Mouse (Mus musculus) cerebellum, adult 2 months (tissue): ENCODE results near the gene Robo4. TPM values are rescaled to one million over a fixed set of nuclear protein-coding genes. Genes with fewer than 3 reads are reported as not detected.

Source experiments
- DNase-seq, 2 experiments: peaks; one replicate each; pipeline ENCODE4 v3.0.0; 2021
- H3K27ac ChIP-seq: fragments of 200-500 bp; 2 replicates; pipeline ENCODE4 v1.5.1; 2012; ENCODE audit warnings: low read length, control low read depth, inconsistent platforms; ENCODE audit not compliant: insufficient read depth
- H3K27me3 ChIP-seq: fragments of 200-500 bp; 2 replicates; pipeline ENCODE4 v1.6.1; 2012; ENCODE audit warnings: inconsistent platforms, mild to moderate bottlenecking, low read length, moderate library complexity; ENCODE audit not compliant: control insufficient read depth, insufficient read depth
- H3K4me1 ChIP-seq: fragments of 200-500 bp; 2 replicates; pipeline ENCODE4 v1.6.1; 2011; ENCODE audit warnings: low read length; ENCODE audit not compliant: control insufficient read depth, insufficient read depth
- H3K4me3 ChIP-seq: fragments of 200-500 bp; replicated peaks from 2 replicates; pipeline ENCODE3; 2011; ENCODE audit warnings: mild to moderate bottlenecking, low read depth, low read length, control low read depth; ENCODE audit not compliant: insufficient read depth
- CTCF ChIP-seq: fragments of 200-500 bp; IDR thresholded peaks from 2 replicates; pipeline ENCODE4 v1.5.1; 2011; ENCODE audit warnings: low read depth, mild to moderate bottlenecking, control low read depth, low read length, moderate library complexity, borderline replicate concordance; ENCODE audit not compliant: insufficient read depth
- POLR2A ChIP-seq: fragments of 200-500 bp; IDR thresholded peaks from 2 replicates; pipeline ENCODE4 v1.6.1; 2011; ENCODE audit warnings: low read length, control low read depth, borderline replicate concordance; ENCODE audit not compliant: insufficient read depth
- WGBS: fragments of 180-500 bp; shearing (Covaris S2); methylation state at CpG from one replicate; pipeline ENCODE4 v1.1.7; 2018; 5-methylcytosine and 5-hydroxymethylcytosine counted together
- polyA plus RNA-seq: library from polyadenylated mRNA; depleted of rRNA; stranded (reverse); fragments of >200 nt; gene quantifications from 2 replicates; pipeline ENCODE4 v1.2.3, GENCODE M21; 2012

The Robo4 gene
- polyA plus RNA-seq, 1 experiment = 5.7 TPM

DNA sequence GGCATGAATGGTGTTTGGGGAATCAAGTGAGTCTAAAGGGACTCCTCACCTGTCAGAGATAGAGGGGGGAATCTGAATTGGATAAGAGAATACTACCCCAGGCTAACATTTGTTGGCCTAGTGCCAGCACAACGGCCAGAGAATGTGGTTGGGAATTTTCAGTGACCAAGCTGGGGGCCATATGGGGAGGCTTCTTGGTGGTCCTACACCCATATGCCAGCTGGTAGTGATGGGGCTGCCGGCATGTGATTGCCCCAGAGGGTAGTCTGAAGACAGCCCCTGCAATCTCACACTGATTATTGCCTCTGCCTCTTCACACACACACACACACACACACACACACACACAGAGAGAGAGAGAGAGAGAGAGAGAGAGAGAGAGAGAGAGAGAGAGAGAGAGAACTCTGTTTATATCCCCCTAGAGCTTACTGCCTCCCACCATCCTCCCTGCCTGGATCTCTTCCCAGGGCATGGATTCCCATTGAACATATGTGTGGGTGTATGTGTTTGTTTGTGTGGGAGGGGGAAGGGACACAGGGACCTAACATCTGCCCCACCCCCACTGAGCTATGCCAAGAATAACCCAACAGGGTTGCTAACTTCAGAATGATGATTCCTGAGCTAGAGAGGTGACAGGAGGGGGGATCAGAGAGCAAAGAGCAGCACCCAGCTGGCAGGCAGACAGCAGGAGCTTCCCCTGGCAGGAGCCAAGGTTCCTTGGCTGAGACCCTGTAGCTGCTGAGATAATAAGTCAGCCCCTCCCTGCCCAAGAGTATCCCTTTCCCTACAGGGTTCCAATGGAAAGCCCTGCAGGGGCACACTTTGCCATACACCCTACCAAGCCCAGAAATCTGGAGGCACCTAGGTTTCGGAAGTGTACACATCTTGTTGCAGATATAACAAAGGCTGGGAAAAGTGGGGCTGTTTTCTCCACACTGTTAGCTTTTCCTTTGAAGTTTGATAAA is 36.4 kb downstream of the Robo4 start:
- 27% methylated on average over 3 of the region's 3 CpGs for WGBS
- DNase-seq = no peak
- no peak overlapping the region for H3K4me3 ChIP-seq
- TF ChIP-seq POLR2A = no peak
- TF ChIP-seq CTCF = no peak
- no peak overlapping the region for H3K27ac ChIP-seq
- H3K4me1 ChIP-seq = peaks cover 3% of the 10 kb centered on the region; the same call in 1 of the 2 replicates
- peaks cover 2% of the 10 kb centered on the region; the same call in 1 of the 2 replicates for H3K27me3 ChIP-seq

DNA sequence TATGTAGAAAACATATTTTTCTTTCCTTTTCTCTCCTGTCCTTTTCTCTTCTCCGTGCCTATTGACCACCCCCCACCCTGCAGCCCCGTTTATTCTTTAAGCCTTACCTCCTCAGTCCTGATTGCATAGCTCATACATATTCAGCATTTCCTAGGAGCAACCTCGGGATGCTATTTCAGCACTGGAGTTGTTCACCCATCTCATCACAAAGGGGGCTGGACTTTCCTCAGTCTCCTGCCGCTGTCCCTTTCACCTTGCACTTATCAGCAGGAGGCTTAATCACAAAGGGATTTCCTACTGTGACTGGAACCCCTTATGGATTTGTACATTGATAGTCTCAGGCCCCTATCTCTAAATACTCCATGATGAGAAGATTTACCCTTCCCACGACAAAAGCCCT is 50.7 kb downstream of the Robo4 start:
- TF ChIP-seq POLR2A = no peak
- no peak for TF ChIP-seq CTCF
- no peak for DNase-seq
- Histone ChIP-seq H3K27ac (no peak overlapping the region), H3K27me3 (no peaks in the 10 kb centered on the region), H3K4me3 (no peak overlapping the region), H3K4me1 (peaks cover 3% of the 10 kb centered on the region; the same call in 1 of the 2 replicates)
- WGBS = 31% methylated on average over 5 of the region's 5 CpGs

DNA sequence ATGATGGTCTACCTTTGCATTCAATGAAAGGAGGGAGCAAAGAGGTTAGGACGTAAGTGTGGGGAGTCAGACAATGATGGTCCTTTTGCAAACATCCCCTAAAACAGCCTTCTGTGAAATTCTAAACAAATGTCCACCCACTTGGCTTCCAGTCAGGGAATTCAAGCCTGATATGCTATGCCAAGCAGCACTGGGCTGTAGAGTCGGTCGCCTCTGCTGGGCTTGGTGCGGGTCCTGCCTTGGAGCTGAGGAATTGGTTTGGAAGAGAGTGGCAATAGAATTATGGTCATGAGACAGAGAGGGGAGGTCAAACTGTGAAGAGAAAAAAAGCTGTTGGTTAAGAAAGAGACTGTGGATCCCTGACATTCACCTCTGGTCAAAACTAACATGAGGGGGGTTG is 51.6 kb downstream of the Robo4 start:
- Histone ChIP-seq H3K4me3 (no peak overlapping the region), H3K27ac (no peak overlapping the region), H3K27me3 (no peaks in the 10 kb centered on the region), H3K4me1 (peaks cover 3% of the 10 kb centered on the region; the same call in 1 of the 2 replicates)
- DNase-seq = no peak
- no peak for TF ChIP-seq CTCF
- TF ChIP-seq POLR2A = no peak
- WGBS = 57% methylated on average over 4 of the region's 4 CpGs

DNA sequence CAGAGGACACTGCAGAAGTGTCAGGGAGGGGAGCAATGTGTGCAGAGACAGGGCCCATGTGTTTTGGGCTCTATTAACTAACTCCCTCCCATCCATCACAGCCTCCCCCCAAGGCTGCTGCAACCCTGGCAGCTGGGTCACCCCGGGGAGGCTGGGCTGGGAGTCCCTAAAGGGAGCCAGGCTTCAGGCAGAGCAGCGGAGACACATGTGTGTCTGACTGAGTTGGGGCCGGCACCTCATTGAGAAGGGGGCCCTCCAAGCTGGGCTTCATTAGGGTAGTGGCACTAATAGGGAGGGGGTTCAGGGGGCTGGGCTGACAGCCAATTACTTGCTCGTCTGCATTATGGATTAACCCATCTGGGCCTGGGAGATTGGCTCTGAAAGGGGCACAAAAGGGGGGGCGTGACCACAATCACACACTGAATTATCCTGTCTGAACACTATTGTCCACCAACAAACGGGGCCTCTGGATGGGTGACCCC is 52.4 kb downstream of the Robo4 start:
- 61% methylated on average over 6 of the region's 6 CpGs for WGBS
- no peaks in the 10 kb centered on the region for H3K27me3 ChIP-seq
- H3K4me3 ChIP-seq = no peak overlapping the region
- no peak for TF ChIP-seq POLR2A
- no peak for TF ChIP-seq CTCF
- H3K27ac ChIP-seq = no peak overlapping the region
- DNase-seq = no peak
- H3K4me1 ChIP-seq = peaks cover 3% of the 10 kb centered on the region; the same call in 1 of the 2 replicates

DNA sequence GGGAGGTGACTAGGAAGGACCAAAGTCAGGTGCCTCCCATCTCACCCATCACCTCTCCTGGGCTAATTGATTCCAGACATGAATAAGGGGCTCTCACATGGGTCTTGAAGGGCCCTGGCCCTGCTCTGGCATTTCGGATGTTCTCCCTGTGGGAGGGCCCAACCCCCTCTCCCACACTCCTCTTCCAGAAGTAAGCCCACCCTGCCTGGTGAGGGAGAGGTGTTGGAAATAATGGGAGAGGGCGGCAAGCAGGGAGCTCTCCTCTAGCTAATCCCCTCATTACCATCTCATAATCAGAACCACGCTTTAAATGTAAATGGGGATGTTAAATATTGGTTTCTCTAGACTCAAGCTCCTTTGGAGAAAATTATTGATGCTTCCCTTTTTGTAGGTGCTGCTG is 53.3 kb downstream of the Robo4 start:
- TF ChIP-seq CTCF (no peak), POLR2A (no peak)
- H3K4me1 ChIP-seq = peaks cover 3% of the 10 kb centered on the region; the same call in 1 of the 2 replicates
- DNase-seq = no peak
- H3K27ac ChIP-seq = no peak overlapping the region
- no peak overlapping the region for H3K4me3 ChIP-seq
- no peaks in the 10 kb centered on the region for H3K27me3 ChIP-seq
- WGBS = 87% methylated on average over 3 of the region's 3 CpGs

DNA sequence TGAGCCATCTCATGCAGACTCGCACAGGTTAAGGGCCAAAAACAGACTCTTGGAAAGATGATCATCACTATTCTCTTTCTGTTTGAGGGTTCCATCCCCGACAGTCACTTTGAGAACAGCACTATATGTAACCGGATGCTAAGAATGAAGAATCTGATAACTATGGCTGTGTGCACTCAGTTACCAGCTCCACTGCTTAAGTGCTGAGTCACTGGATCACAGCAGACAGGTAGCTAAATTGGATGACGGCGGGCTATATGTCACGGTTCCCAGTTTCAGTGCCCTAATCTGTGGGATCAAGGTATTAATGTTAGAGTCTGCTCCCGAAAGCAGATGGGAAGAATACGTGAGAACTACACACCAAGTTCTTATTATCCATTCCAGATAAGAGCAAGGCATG is 54.2 kb downstream of the Robo4 start:
- Histone ChIP-seq H3K27me3 (no peaks in the 10 kb centered on the region; the same call in 1 of the 2 replicates), H3K4me3 (no peak overlapping the region), H3K27ac (no peak overlapping the region), H3K4me1 (peaks cover 6% of the 10 kb centered on the region; the same call in 1 of the 2 replicates)
- WGBS = 25% methylated on average over 8 of the region's 8 CpGs
- TF ChIP-seq POLR2A = no peak
- TF ChIP-seq CTCF = no peak
- no peak for DNase-seq

DNA sequence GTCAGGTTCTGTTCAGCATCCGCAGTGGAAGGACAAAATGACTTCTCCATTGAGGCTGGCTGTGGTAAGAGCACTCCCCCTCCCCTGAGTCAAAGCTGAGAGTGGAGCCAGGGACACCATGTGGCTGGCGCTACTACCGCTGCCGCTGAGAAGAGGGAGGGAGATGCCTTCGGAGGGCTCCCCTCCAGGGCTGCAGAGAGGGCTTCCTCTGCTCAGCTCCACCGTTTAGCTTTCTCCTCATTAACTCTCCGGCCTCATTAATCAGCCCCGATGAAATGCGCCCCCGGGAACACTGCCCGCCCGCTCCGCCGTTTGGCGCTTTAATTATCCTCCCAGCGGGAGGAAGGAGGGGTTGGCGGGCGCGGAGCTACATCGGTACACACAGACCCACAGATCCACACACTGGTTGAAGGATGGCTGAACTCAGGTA is 54.8 kb downstream of the Robo4 start:
- Histone ChIP-seq H3K4me1 (peaks cover 6% of the 10 kb centered on the region; the same call in 1 of the 2 replicates), H3K4me3 (peak overlapping the region; percentile 7), H3K27ac (no peak overlapping the region), H3K27me3 (no peaks in the 10 kb centered on the region; the same call in 1 of the 2 replicates)
- DNase-seq = peak; percentile 72 to 75
- under 1% methylated on average over 20 of the region's 20 CpGs for WGBS
- TF ChIP-seq CTCF (no peak), POLR2A (no peak)

DNA sequence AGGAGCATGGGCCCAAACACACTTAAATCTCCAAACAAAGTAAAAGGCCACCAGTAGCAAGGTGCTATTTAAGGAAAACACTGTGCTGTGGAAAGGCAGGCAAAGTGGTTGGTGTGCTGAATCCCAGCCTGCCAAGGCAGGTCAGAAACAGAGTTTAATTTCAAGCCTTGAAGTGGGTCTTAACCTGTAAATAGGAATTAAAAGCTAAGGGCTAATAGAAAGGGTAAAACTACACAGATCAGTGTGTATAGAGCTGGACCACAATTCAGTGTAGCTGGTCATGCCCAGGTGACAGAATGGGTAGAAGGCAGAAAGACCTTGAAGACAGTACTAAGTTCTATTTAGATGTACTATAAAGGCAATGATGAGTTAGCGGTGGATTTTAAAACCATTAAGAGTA is 55.5 kb downstream of the Robo4 start:
- Histone ChIP-seq H3K27me3 (no peaks in the 10 kb centered on the region; the same call in 1 of the 2 replicates), H3K4me3 (no peak overlapping the region), H3K4me1 (peaks cover 6% of the 10 kb centered on the region; the same call in 1 of the 2 replicates), H3K27ac (no peak overlapping the region)
- TF ChIP-seq CTCF (no peak), POLR2A (no peak)
- 93% methylated on average over 1 of the region's 1 CpGs for WGBS
- DNase-seq = no peak
